Mouse (Mus musculus): ENCODE results near the gene Cd81.
A peak's percentile ranks its signal among the peaks of the same experiment; 100 is the strongest.

DNA sequence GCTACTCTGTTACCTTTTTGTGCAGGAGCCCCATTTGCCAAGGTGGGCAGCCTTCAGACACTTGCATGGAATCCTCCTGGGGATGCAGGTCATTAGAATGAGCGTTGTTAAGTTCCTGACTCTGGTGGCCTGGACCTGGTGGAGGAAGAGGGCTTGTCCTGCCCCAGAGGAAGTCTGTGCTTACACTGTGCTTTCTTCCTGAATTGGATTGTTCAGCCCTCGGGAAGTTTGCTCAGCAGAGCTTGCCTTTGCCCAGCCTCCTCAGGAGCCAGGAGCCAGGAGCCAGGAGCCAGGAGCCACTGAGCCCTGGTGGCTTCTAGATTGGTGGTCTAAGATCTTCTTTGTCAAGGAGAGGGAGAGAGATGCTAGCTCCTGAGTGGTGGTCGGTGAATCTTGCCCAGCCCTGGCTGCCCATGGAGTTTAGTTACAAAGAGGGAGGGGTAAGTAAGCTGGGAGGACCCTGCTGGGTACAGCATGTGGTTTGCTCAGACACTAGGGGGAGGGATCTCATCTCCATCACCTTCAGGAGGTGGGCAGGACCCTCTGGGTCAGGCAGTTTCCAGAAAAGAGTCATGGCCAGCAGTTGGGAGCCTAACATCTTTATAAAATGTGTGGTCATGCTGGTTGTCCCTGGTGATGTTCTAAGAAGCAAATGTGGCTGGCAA, 56.6 kb downstream of the Cd81 start:
- no peak for TF ChIP-seq CTCF (IDR thresholded peaks at IDR 0.05; ENCODE audit: extremely low read depth, insufficient read length, insufficient replicate concordance, low read depth, low read length)
- TF ChIP-seq POLR2A (IDR thresholded peaks at IDR 0.05; ENCODE audit: low read depth, low read length): 0 out of 2 replicates have a peak, but pooled peaks have one; percentile 8

Measured in small intestine, adult 2 months (tissue).